Mouse (Mus musculus): ENCODE results near the gene Ttll11. TPM values are rescaled to one million over a fixed set of nuclear protein-coding genes. Genes with fewer than 3 reads are reported as not detected.

The Ttll11 gene
- polyA plus RNA-seq, 1 experiment from 2014 or later: 2.4 TPM

DNA sequence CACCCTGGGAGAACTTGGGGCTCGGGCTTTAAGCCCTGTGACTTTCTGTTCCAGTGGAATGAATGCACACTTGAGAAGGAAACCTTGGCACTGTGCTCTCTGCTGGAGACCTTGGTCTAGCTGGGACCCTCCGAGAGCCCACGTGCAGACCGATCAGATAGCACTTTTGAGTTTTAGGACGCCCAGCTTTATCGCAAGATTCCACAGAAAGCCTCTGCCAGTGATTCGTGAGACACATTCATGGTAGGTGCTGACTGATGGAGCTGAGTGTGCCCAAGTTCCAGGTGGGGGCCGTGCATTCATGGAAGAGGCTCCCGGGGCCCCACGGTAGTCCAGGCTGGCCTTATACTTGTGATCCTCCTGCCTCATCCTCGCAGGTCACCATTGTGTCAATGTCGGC is 210.3 kb downstream of the Ttll11 start:
- Histone ChIP-seq H3K9ac (ENCODE audit: low read length) (no peak overlapping the region), H3K9me3 (replicated peaks; ENCODE audit: control insufficient read depth, low read length) (no peaks in the 10 kb centered on the region), H3K27ac (ENCODE audit: low read depth, low read length) (no peak overlapping the region), H3K36me3 (ENCODE audit: control insufficient read depth, insufficient read depth, low read length) (no peaks in the 10 kb centered on the region), H3K4me3 (ENCODE audit: low read depth, low read length) (no peak overlapping the region), H3K27me3 (replicated peaks; ENCODE audit: control insufficient read depth, insufficient read depth, low read length) (no peaks in the 10 kb centered on the region), H3K4me1 (ENCODE audit: control insufficient read depth, insufficient read depth, low read length) (peaks cover 9% of the 10 kb centered on the region), H3K4me2 (ENCODE audit: low read length) (no peak overlapping the region)
- no peak for ATAC-seq
- DNase-seq (ENCODE audit: low spot score): no peak
- WGBS: 86% methylated on average over 12 of the region's 12 CpGs

DNA sequence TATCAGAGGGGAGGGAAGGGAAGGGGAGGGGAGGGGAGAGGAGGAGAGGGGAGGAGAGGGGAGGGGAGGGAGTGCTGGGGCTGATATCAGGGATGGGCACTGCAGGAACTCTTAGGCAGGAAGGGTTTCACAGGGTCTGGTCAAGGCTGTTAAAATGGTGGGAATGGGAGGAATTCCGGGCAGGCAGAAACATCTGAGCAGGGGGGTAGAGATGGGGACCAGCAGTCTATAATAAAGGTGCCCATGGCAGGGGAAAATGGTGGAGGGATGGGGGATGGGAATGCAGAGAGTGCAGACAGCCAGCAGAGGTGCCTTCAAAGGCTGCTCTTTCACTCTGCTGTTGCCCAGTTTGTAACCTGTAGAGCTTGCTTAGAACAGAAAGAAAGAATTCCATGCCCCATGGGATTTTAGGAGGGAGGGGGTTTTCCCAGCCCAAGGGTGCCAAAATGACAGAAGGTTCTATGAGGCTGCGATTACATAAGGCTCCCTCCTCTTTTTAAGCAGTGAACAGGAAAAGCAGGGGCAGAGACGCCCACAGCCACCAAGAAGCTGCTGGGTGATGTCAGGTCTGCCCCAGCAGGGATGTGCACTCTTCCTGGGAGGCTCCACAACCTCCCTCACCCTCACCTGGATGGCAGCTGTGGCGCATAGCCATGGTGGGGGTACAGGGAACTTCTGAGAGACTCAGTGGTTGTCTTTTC is 211.0 kb downstream of the Ttll11 start:
- no peaks in the 10 kb centered on the region for H3K27me3 ChIP-seq (replicated peaks; ENCODE audit: control insufficient read depth, insufficient read depth, low read length)
- DNase-seq (ENCODE audit: low spot score) (no peak), ATAC-seq (peak; percentile 40)
- no peaks in the 10 kb centered on the region for H3K36me3 ChIP-seq (ENCODE audit: control insufficient read depth, insufficient read depth, low read length)
- H3K4me1 ChIP-seq (ENCODE audit: control insufficient read depth, insufficient read depth, low read length): peaks cover 9% of the 10 kb centered on the region
- 36% methylated on average over 4 of the region's 4 CpGs for WGBS
- no peak overlapping the region for H3K27ac ChIP-seq (ENCODE audit: low read depth, low read length)
- no peak overlapping the region for H3K4me3 ChIP-seq (ENCODE audit: low read depth, low read length)
- H3K9ac ChIP-seq (ENCODE audit: low read length): no peak overlapping the region
- no peak overlapping the region for H3K4me2 ChIP-seq (ENCODE audit: low read length)
- H3K9me3 ChIP-seq (replicated peaks; ENCODE audit: control insufficient read depth, low read length): no peaks in the 10 kb centered on the region

DNA sequence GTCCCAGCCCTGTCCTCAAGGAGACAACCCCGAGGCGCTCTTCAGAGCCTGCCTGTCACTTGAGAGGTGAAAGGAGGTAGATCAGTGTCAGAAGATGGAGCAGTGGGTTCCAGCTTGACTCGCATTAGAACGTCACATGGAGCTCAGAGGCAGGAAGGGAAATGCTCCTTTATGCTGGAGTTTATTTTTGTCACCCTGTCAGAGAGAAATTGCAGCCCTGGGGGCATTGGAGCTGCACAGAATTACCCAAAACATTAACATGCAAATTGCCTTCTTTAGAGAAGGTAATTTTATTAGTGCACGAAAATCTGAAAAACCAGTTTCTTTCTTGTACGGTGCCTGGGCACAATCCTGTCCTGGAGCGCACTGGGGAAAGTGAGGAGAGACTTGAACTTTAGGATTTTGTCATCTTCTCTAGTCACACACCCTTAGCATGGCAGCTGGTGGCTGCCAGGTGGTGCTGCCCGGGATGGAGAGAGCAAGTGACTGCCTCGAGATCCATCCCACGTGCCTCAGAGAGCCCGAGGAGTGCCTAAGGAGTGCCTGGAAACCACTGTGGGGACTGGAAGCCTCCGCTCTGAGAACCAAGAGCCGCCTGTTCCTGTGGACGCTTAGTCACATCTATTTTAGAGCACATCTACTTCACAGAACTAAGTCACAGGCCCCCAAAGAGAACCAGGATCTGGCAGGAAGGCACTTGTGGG is 211.7 kb downstream of the Ttll11 start:
- DNase-seq (ENCODE audit: low spot score) (peak; percentile 42), ATAC-seq (peak; percentile 71)
- H3K4me3 ChIP-seq (ENCODE audit: low read depth, low read length): no peak overlapping the region
- H3K36me3 ChIP-seq (ENCODE audit: control insufficient read depth, insufficient read depth, low read length): no peaks in the 10 kb centered on the region
- no peaks in the 10 kb centered on the region for H3K9me3 ChIP-seq (replicated peaks; ENCODE audit: control insufficient read depth, low read length)
- peaks cover 9% of the 10 kb centered on the region for H3K4me1 ChIP-seq (ENCODE audit: control insufficient read depth, insufficient read depth, low read length)
- H3K9ac ChIP-seq (ENCODE audit: low read length): 0 out of 2 replicates have a peak overlapping the region, but pooled peaks have one; percentile 13
- no peak overlapping the region for H3K4me2 ChIP-seq (ENCODE audit: low read length)
- 33% methylated on average over 14 of the region's 14 CpGs for WGBS
- no peaks in the 10 kb centered on the region for H3K27me3 ChIP-seq (replicated peaks; ENCODE audit: control insufficient read depth, insufficient read depth, low read length)
- H3K27ac ChIP-seq (ENCODE audit: low read depth, low read length): no peak overlapping the region

DNA sequence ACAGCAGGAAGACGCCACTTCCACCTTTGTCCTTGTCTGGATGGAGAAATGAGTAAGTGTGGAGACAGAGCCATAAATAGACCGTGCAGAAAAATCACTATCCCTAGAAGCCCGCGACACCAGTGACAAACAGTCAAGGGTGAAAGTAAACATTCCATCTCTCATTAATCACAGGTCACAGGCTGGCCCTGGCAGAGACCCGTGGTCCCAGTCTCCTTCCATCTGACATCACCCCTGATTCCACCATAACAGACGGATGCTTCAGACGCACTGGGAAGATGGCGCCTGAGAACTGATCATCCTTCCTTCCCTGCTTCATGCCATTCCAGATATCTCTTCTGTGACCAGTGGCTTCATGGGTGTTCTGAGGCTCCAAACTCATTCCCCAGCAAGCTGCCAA is 215.4 kb downstream of the Ttll11 start:
- Histone ChIP-seq H3K4me3 (ENCODE audit: low read depth, low read length) (no peak overlapping the region), H3K4me2 (ENCODE audit: low read length) (no peak overlapping the region), H3K27ac (ENCODE audit: low read depth, low read length) (no peak overlapping the region), H3K27me3 (replicated peaks; ENCODE audit: control insufficient read depth, insufficient read depth, low read length) (no peaks in the 10 kb centered on the region), H3K4me1 (ENCODE audit: control insufficient read depth, insufficient read depth, low read length) (peaks cover 12% of the 10 kb centered on the region), H3K9ac (ENCODE audit: low read length) (no peak overlapping the region), H3K36me3 (ENCODE audit: control insufficient read depth, insufficient read depth, low read length) (no peaks in the 10 kb centered on the region), H3K9me3 (replicated peaks; ENCODE audit: control insufficient read depth, low read length) (no peaks in the 10 kb centered on the region)
- 91% methylated on average over 8 of the region's 8 CpGs for WGBS
- no peak for ATAC-seq
- DNase-seq (ENCODE audit: low spot score): no peak

GRCm38 (mm10) chr2:35763818-35764217 is 215.9 kb downstream of the Ttll11 start:
- no peaks in the 10 kb centered on the region for H3K36me3 ChIP-seq (ENCODE audit: control insufficient read depth, insufficient read depth, low read length)
- no peak overlapping the region for H3K4me3 ChIP-seq (ENCODE audit: low read depth, low read length)
- H3K9ac ChIP-seq (ENCODE audit: low read length): no peak overlapping the region
- H3K9me3 ChIP-seq (replicated peaks; ENCODE audit: control insufficient read depth, low read length): no peaks in the 10 kb centered on the region
- ATAC-seq: no peak
- no peak for DNase-seq (ENCODE audit: low spot score)
- no peak overlapping the region for H3K4me2 ChIP-seq (ENCODE audit: low read length)
- H3K27me3 ChIP-seq (replicated peaks; ENCODE audit: control insufficient read depth, insufficient read depth, low read length): no peaks in the 10 kb centered on the region
- H3K4me1 ChIP-seq (ENCODE audit: control insufficient read depth, insufficient read depth, low read length): peaks cover 10% of the 10 kb centered on the region
- H3K27ac ChIP-seq (ENCODE audit: low read depth, low read length): no peak overlapping the region
- WGBS: 90% methylated on average over 7 of the region's 7 CpGs

DNA sequence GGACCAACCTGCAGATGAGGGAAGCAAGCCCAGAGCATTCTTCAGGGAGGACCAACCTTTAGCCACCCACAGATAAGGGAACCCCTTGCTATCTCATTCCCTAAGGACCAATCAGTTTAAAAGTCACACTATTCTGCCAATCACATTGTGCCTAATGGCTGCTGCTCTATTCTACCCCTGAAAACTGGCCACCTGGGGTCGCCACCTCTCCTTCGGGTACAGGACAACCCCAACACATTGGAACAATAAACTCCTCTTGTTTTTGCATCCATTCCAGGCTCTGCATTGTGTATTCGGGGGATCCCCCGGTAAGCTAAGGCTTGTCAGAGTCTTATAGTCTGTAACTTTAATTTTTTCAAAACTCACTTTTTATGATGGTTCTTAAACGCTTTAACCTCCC is 218.3 kb downstream of the Ttll11 start:
- H3K4me2 ChIP-seq (ENCODE audit: low read length): no peak overlapping the region
- peaks cover 3% of the 10 kb centered on the region; the same call in 1 of the 2 replicates for H3K4me1 ChIP-seq (ENCODE audit: control insufficient read depth, insufficient read depth, low read length)
- no peak overlapping the region for H3K9ac ChIP-seq (ENCODE audit: low read length)
- H3K27me3 ChIP-seq (replicated peaks; ENCODE audit: control insufficient read depth, insufficient read depth, low read length): no peaks in the 10 kb centered on the region
- H3K27ac ChIP-seq (ENCODE audit: low read depth, low read length): no peak overlapping the region
- DNase-seq (ENCODE audit: low spot score): no peak
- H3K9me3 ChIP-seq (replicated peaks; ENCODE audit: control insufficient read depth, low read length): no peaks in the 10 kb centered on the region
- WGBS: 82% methylated on average over 5 of the region's 5 CpGs
- ATAC-seq: no peak
- no peaks in the 10 kb centered on the region for H3K36me3 ChIP-seq (ENCODE audit: control insufficient read depth, insufficient read depth, low read length)
- no peak overlapping the region for H3K4me3 ChIP-seq (ENCODE audit: low read depth, low read length)

DNA sequence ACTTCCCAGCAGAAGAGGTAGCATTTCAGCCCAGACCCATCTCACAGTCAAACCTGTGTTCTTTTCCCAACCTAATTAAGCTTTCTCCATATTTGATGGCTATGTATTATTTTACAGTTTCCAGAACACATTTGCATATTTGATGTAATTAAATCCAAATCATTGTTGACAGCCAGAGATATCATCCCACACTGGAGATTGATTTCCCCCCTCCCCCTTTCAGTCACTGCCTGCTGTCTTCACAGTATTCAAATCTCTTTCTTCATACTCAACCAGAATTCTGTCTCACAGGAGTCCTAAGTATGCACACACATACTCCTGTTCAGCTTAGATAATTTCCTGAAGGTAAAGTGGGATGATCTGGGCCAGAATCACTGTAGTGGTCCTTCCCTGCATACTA is 218.8 kb downstream of the Ttll11 start:
- peak overlapping the region; percentile 65; the same call in 1 of the 2 replicates for H3K27ac ChIP-seq (ENCODE audit: low read depth, low read length)
- peaks cover 3% of the 10 kb centered on the region; the same call in 1 of the 2 replicates for H3K4me1 ChIP-seq (ENCODE audit: control insufficient read depth, insufficient read depth, low read length)
- no peak overlapping the region for H3K4me3 ChIP-seq (ENCODE audit: low read depth, low read length)
- peak; percentile 48 for DNase-seq (ENCODE audit: low spot score)
- H3K36me3 ChIP-seq (ENCODE audit: control insufficient read depth, insufficient read depth, low read length): no peaks in the 10 kb centered on the region
- no peak overlapping the region for H3K4me2 ChIP-seq (ENCODE audit: low read length)
- peak; percentile 53; the same call in 1 of the 2 replicates for ATAC-seq
- H3K27me3 ChIP-seq (replicated peaks; ENCODE audit: control insufficient read depth, insufficient read depth, low read length): no peaks in the 10 kb centered on the region
- H3K9ac ChIP-seq (ENCODE audit: low read length): no peak overlapping the region
- no peaks in the 10 kb centered on the region for H3K9me3 ChIP-seq (replicated peaks; ENCODE audit: control insufficient read depth, low read length)

GRCm38 (mm10) chr2:35760352-35760751 is 219.4 kb downstream of the Ttll11 start:
- 63% methylated on average over 8 of the region's 8 CpGs for WGBS
- Histone ChIP-seq H3K4me3 (ENCODE audit: low read depth, low read length) (no peak overlapping the region), H3K9ac (ENCODE audit: low read length) (no peak overlapping the region), H3K27me3 (replicated peaks; ENCODE audit: control insufficient read depth, insufficient read depth, low read length) (no peaks in the 10 kb centered on the region), H3K4me1 (ENCODE audit: control insufficient read depth, insufficient read depth, low read length) (peaks cover 3% of the 10 kb centered on the region; the same call in 1 of the 2 replicates), H3K4me2 (ENCODE audit: low read length) (no peak overlapping the region), H3K9me3 (replicated peaks; ENCODE audit: control insufficient read depth, low read length) (no peaks in the 10 kb centered on the region), H3K36me3 (ENCODE audit: control insufficient read depth, insufficient read depth, low read length) (no peaks in the 10 kb centered on the region), H3K27ac (ENCODE audit: low read depth, low read length) (peak overlapping the region; percentile 65; the same call in 1 of the 2 replicates)
- DNase-seq (ENCODE audit: low spot score): peak; percentile 41
- ATAC-seq: peak; percentile 38; the same call in 1 of the 2 replicates

GRCm38 (mm10) chr2:35756467-35756866 is 223.2 kb downstream of the Ttll11 start:
- no peak overlapping the region for H3K4me2 ChIP-seq (ENCODE audit: low read length)
- no peak overlapping the region for H3K9ac ChIP-seq (ENCODE audit: low read length)
- no peaks in the 10 kb centered on the region for H3K27me3 ChIP-seq (replicated peaks; ENCODE audit: control insufficient read depth, insufficient read depth, low read length)
- WGBS: 89% methylated on average over 7 of the region's 7 CpGs
- H3K27ac ChIP-seq (ENCODE audit: low read depth, low read length): no peak overlapping the region
- ATAC-seq (no peak), DNase-seq (ENCODE audit: low spot score) (no peak)
- peaks cover 3% of the 10 kb centered on the region; the same call in 1 of the 2 replicates for H3K4me1 ChIP-seq (ENCODE audit: control insufficient read depth, insufficient read depth, low read length)
- no peaks in the 10 kb centered on the region for H3K36me3 ChIP-seq (ENCODE audit: control insufficient read depth, insufficient read depth, low read length)
- no peak overlapping the region for H3K4me3 ChIP-seq (ENCODE audit: low read depth, low read length)
- no peaks in the 10 kb centered on the region for H3K9me3 ChIP-seq (replicated peaks; ENCODE audit: control insufficient read depth, low read length)
